Mouse (Mus musculus): ENCODE measurements around the gene Zfp428. TPM values are rescaled to one million over a fixed set of nuclear protein-coding genes. Genes with fewer than 3 reads are reported as not detected.

Gene Zfp428
- polyA plus RNA-seq (2015; fragmentation: Nextera tagmentation; extraction: Ambion mirVana), result 336 and 344 TPM in 2 replicates

- no peaks in the 10 kb centered on the region for H3K27me3 ChIP-seq (replicated peaks)
- ATAC-seq (replicated peaks), result peak; percentile 92
Observed at GRCm38 (mm10) chr7:24506838-24507725, at the start of gene Zfp428. TSS of gene Zfp428 (plus strand) at chr7:24507006.

GRCm38 (mm10) chr7:24457726-24458370 is 49.0 kb upstream of the Zfp428 start:
- Histone ChIP-seq H3K9me3 (no peaks in the 10 kb centered on the region), H3K9ac (no peak overlapping the region), H3K4me3 (no peak overlapping the region), H3K27ac (no peak overlapping the region), H3K4me1 (peaks cover 2% of the 10 kb centered on the region; the same call in 1 of the 2 replicates), H3K4me2 (no peak overlapping the region), H3K27me3 (replicated peaks) (no peaks in the 10 kb centered on the region), H3K36me3 (replicated peaks) (no peaks in the 10 kb centered on the region)
- WGBS, result 70% methylated on average over 10 of the region's 10 CpGs
- no peak for ATAC-seq (replicated peaks)

More at GRCm38 (mm10) chr7:24506838-24507725, at the start of gene Zfp428:
- Histone ChIP-seq H3K27ac (peak within 1 kb of the TSS; percentile 97), H3K9ac (peak within 1 kb of the TSS; percentile 62), H3K4me1 (peaks cover 53% of the 10 kb centered on the region), H3K9me3 (no peaks in the 10 kb centered on the region), H3K4me3 (peak within 1 kb of the TSS; percentile 70), H3K36me3 (replicated peaks) (peaks cover 12% of the 10 kb centered on the region), H3K4me2 (peak within 1 kb of the TSS; percentile 57)
- WGBS, result under 1% methylated on average over 82 of the region's 84 CpGs

GRCm38 (mm10) chr7:24459440-24459839 is 47.4 kb upstream of the Zfp428 start:
- no peaks in the 10 kb centered on the region for H3K36me3 ChIP-seq (replicated peaks)
- H3K27ac ChIP-seq, result no peak overlapping the region
- no peaks in the 10 kb centered on the region for H3K27me3 ChIP-seq (replicated peaks)
- no peak for ATAC-seq (replicated peaks)
- no peak overlapping the region for H3K4me2 ChIP-seq
- H3K9ac ChIP-seq, result no peak overlapping the region
- WGBS, result 78% methylated on average over 5 of the region's 5 CpGs
- no peaks in the 10 kb centered on the region for H3K9me3 ChIP-seq
- no peak overlapping the region for H3K4me3 ChIP-seq
- peaks cover 6% of the 10 kb centered on the region; the same call in 1 of the 2 replicates for H3K4me1 ChIP-seq

- Histone ChIP-seq H3K9ac (no peak overlapping the region), H3K9me3 (no peaks in the 10 kb centered on the region), H3K27ac (no peak overlapping the region), H3K4me3 (no peak overlapping the region), H3K27me3 (replicated peaks) (no peaks in the 10 kb centered on the region), H3K36me3 (replicated peaks) (no peaks in the 10 kb centered on the region), H3K4me2 (no peak overlapping the region), H3K4me1 (peaks cover 6% of the 10 kb centered on the region; the same call in 1 of the 2 replicates)
- WGBS, result 73% methylated on average over 3 of the region's 3 CpGs
- ATAC-seq (replicated peaks), result no peak
Observed at GRCm38 (mm10) chr7:24459843-24460242, 47.0 kb upstream of the Zfp428 start.

GRCm38 (mm10) chr7:24461376-24462051 is 45.3 kb upstream of the Zfp428 start:
- 67% methylated on average over 14 of the region's 14 CpGs for WGBS
- no peak overlapping the region for H3K4me2 ChIP-seq
- no peak overlapping the region for H3K27ac ChIP-seq
- no peaks in the 10 kb centered on the region for H3K36me3 ChIP-seq (replicated peaks)
- no peak for ATAC-seq (replicated peaks)
- H3K9ac ChIP-seq, result no peak overlapping the region
- H3K9me3 ChIP-seq, result no peaks in the 10 kb centered on the region
- peaks cover 6% of the 10 kb centered on the region; the same call in 1 of the 2 replicates for H3K4me1 ChIP-seq
- no peaks in the 10 kb centered on the region for H3K27me3 ChIP-seq (replicated peaks)
- H3K4me3 ChIP-seq, result no peak overlapping the region

- H3K9me3 ChIP-seq, result no peaks in the 10 kb centered on the region
- 7% methylated on average over 27 of the region's 27 CpGs for WGBS
- no peak within 1 kb of the TSS for H3K9ac ChIP-seq
Observed at GRCm38 (mm10) chr7:24462388-24463319, 44.2 kb upstream of the Zfp428 start, which contains the start of gene Plaur. TSS of gene Plaur (plus strand) at chr7:24462484.

GRCm38 (mm10) chr7:24466835-24467234 is 40.0 kb upstream of the Zfp428 start:
- Histone ChIP-seq H3K9me3 (no peaks in the 10 kb centered on the region), H3K4me1 (peaks cover 6% of the 10 kb centered on the region; the same call in 1 of the 2 replicates), H3K4me2 (no peak overlapping the region), H3K9ac (no peak overlapping the region), H3K27ac (no peak overlapping the region), H3K27me3 (replicated peaks) (no peaks in the 10 kb centered on the region), H3K36me3 (replicated peaks) (no peaks in the 10 kb centered on the region), H3K4me3 (no peak overlapping the region)
- 92% methylated on average over 6 of the region's 6 CpGs for WGBS
- ATAC-seq (replicated peaks), result no peak

More at GRCm38 (mm10) chr7:24462388-24463319, 44.2 kb upstream of the Zfp428 start, which contains the start of gene Plaur:
- Histone ChIP-seq H3K27me3 (replicated peaks) (no peaks in the 10 kb centered on the region), H3K4me2 (peak within 1 kb of the TSS; percentile 17; the same call in 1 of the 2 replicates), H3K4me1 (peaks cover 6% of the 10 kb centered on the region; the same call in 1 of the 2 replicates), H3K27ac (no peak within 1 kb of the TSS), H3K4me3 (no peak within 1 kb of the TSS), H3K36me3 (replicated peaks) (no peaks in the 10 kb centered on the region)
- ATAC-seq (replicated peaks), result 0 out of 2 replicates have a peak, but pooled peaks have one; percentile 27

GRCm38 (mm10) chr7:24467886-24468285 is 38.9 kb upstream of the Zfp428 start:
- Histone ChIP-seq H3K4me3 (no peak overlapping the region), H3K27me3 (replicated peaks) (no peaks in the 10 kb centered on the region), H3K9me3 (no peaks in the 10 kb centered on the region), H3K27ac (no peak overlapping the region), H3K4me2 (no peak overlapping the region), H3K36me3 (replicated peaks) (no peaks in the 10 kb centered on the region), H3K4me1 (peaks cover 4% of the 10 kb centered on the region; the same call in 1 of the 2 replicates), H3K9ac (no peak overlapping the region)
- WGBS, result 83% methylated on average over 5 of the region's 5 CpGs
- no peak for ATAC-seq (replicated peaks)

GRCm38 (mm10) chr7:24469126-24469525 is 37.7 kb upstream of the Zfp428 start:
- no peaks in the 10 kb centered on the region for H3K4me1 ChIP-seq
- 89% methylated on average over 3 of the region's 3 CpGs for WGBS
- no peak overlapping the region for H3K4me2 ChIP-seq
- no peak overlapping the region for H3K4me3 ChIP-seq
- H3K9ac ChIP-seq, result no peak overlapping the region
- no peaks in the 10 kb centered on the region for H3K9me3 ChIP-seq
- no peaks in the 10 kb centered on the region for H3K27me3 ChIP-seq (replicated peaks)
- no peak overlapping the region for H3K27ac ChIP-seq
- H3K36me3 ChIP-seq (replicated peaks), result no peaks in the 10 kb centered on the region
- no peak for ATAC-seq (replicated peaks)

GRCm38 (mm10) chr7:24470356-24470755 is 36.5 kb upstream of the Zfp428 start:
- Histone ChIP-seq H3K27me3 (replicated peaks) (no peaks in the 10 kb centered on the region), H3K9me3 (no peaks in the 10 kb centered on the region), H3K27ac (no peak overlapping the region), H3K4me2 (no peak overlapping the region), H3K4me3 (no peak overlapping the region), H3K36me3 (replicated peaks) (no peaks in the 10 kb centered on the region), H3K9ac (no peak overlapping the region), H3K4me1 (no peaks in the 10 kb centered on the region)
- ATAC-seq (replicated peaks), result no peak
- WGBS, result 95% methylated on average over 7 of the region's 7 CpGs

- Histone ChIP-seq H3K9ac (no peak overlapping the region), H3K4me2 (no peak overlapping the region)
- WGBS, result 68% methylated on average over 6 of the region's 6 CpGs
Observed at GRCm38 (mm10) chr7:24472442-24472841, 34.4 kb upstream of the Zfp428 start.

More at GRCm38 (mm10) chr7:24472442-24472841, 34.4 kb upstream of the Zfp428 start:
- Histone ChIP-seq H3K4me3 (no peak overlapping the region), H3K9me3 (no peaks in the 10 kb centered on the region), H3K36me3 (replicated peaks) (no peaks in the 10 kb centered on the region), H3K27ac (no peak overlapping the region), H3K27me3 (replicated peaks) (no peaks in the 10 kb centered on the region), H3K4me1 (no peaks in the 10 kb centered on the region)
- peak; percentile 49; the same call in 1 of the 2 replicates for ATAC-seq (replicated peaks)

Measured in midbrain, embryonic 15.5 days (tissue).